Mouse (Mus musculus) lung, postnatal 25 days (tissue): ENCODE measurements around the gene Cyren.

ENCODE experiments used
- DNase-seq: peaks from one replicate; pipeline ENCODE4 v3.0.0; 2022; ENCODE audit warnings: low spot score

Cyren gene

GRCm38 (mm10) chr6:34877509-34878321 lies at the start of gene Cyren:
Gene Cyren (minus strand): TSS chr6:34878060.
- peak; percentile 94 for DNase-seq

GRCm38 (mm10) chr6:34927594-34927993 lies 49.7 kb upstream of the Cyren start:
- no peak for DNase-seq

GRCm38 (mm10) chr6:34927156-34927555 lies 49.3 kb upstream of the Cyren start:
- peak; percentile 76 for DNase-seq

DNA sequence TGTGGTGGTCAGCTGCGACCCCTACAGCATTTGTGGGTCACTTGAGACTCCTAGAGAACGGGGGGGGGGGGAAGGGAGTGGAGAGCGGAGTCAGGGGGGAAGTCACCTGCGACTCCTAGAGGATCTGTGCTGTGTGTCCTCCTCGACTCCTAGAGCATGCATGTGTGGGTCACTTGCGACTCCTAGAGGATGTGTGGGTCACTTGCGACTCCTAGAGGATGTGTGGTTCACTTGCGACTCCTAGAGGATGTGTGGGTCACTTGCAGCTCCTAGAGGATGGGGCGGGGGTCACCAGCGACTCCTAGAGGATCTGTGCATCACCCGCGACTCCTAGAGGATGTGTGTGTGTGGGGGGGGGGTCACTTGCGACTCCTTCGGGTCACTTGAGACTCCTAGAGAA lies 44.1 kb upstream of the Cyren start:
- peak; percentile 72 for DNase-seq

DNA sequence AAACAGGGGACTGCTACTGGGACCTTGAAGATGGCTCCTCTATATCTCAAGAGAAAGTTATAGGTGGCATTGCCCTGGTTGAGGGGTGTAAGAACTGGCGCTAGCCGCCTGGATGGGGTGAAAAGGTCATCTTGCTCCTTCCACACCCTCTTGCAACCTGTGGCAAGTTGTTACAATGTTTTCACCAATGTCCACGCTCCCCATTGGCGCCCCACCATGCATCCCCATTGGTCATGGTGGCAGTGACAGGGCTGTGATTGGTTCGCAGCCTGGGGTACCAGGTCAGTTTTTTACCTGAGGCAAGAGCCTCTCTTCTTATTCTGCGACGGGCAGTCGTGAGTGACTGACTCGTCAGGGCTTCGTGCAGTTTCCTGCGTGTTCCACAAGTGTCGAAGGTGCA lies 42.8 kb upstream of the Cyren start:
- DNase-seq = no peak

GRCm38 (mm10) chr6:34919956-34920355 lies 42.1 kb upstream of the Cyren start, which contains the start of gene Stra8:
Gene Stra8 (plus strand): TSS chr6:34920163.
- no peak for DNase-seq

- DNase-seq = no peak
Observed at GRCm38 (mm10) chr6:34919146-34919545, 41.3 kb upstream of the Cyren start.

- no peak for DNase-seq
Observed at GRCm38 (mm10) chr6:34914462-34914861, 36.6 kb upstream of the Cyren start.

- DNase-seq = no peak
Observed at GRCm38 (mm10) chr6:34913341-34914040, 35.6 kb upstream of the Cyren start.

DNA sequence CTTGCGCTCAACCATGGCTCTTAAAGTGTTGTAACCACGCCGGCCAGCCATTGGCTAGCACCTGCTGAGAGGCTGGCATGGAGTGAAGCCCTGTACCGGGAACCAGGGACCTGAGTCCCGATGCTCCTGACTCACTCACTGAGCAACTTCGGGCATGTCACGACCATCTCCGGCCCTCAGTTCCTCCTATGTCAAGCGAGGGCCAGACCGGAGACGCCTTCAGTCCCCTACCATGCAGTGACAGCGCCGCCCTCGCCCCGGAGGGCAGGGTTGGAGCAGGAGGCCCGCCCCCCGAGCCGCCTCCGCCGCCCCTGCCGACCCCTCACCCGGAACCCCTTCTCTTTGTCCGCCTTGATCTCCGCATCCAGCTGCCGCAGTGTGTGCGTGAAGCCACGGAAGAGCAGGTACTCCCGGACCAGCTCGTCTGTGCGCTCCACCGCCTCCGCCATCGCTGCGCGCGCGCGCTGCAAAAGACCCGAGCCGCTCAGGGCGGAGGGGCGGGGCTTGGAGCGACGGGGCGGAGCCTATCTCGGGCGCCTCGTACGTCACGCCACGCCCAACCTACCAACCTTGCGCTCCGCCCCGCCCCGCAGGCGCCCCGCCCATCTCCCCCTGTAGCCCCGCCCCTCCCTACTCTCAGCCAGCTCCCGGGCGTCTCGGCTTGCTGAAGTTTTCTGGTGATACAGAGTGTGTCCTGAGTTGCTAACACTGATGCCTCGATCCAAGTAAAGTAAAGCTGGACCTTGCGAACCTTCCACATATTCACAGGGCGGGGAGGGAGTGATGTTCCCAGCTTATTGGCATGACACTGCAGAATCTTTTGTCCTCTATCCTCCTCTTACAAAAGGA lies 32.7 kb upstream of the Cyren start, which contains the start of gene Wdr91:
Gene Wdr91, minus strand, starts transcription at position 506 of the 849 bp plus-strand sequence.
- peak; percentile 91 for DNase-seq

GRCm38 (mm10) chr6:34909631-34910345 lies 31.9 kb upstream of the Cyren start:
- DNase-seq = no peak

DNA sequence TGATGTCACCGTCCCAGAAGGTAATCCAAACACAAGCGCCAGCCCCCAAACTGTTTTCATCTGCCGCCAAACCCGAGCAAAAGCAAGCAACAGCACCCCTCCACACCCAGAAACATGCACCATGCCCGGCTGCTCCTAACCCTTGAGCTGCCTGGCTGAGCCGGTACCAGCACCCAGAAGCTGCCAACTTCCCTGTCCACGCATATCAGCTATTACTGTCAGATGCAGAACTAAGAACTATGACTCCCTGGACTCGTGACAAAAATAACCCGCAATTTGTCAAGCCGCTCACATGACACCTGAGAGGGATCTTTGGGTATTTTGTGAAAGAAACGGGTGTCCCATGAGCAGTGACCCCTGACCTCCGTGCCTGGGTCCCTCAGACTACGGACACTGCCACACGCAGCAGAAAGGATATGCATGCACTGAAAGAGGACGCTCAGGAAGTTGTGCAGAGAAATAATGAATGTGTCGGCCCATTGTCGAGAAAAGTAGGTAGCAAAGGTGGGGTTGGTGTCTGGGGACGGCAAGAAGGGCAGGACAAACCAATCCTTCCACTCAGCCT lies 29.9 kb upstream of the Cyren start:
- DNase-seq = peak; percentile 24

DNA sequence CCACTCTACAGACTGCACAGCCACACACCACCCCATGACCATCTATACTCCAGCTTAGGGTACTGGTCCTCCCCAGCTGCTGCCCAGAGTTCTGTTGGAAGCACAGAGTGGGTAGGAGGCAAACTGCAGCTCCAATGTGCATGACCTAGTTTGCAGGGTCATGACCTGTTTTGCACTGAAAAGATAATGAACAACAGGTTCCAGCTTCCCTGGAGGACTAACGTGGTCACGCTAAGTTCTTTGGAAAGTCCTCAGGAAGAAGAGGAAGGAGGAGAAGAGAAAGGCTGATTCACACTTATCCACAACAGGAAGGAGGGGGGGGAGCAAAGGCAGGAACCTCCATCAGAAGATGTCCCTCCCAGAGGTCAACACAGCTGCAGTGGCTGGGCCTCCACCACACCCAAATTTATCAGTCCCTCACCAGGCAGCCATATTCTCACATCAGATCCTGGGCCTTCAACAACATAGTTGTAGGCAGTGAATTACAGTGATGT lies 29.3 kb upstream of the Cyren start:
- DNase-seq = no peak

- no peak for DNase-seq
Observed at GRCm38 (mm10) chr6:34906661-34907060, 28.8 kb upstream of the Cyren start.

- no peak for DNase-seq
Observed at GRCm38 (mm10) chr6:34906125-34906524, 28.3 kb upstream of the Cyren start.

DNA sequence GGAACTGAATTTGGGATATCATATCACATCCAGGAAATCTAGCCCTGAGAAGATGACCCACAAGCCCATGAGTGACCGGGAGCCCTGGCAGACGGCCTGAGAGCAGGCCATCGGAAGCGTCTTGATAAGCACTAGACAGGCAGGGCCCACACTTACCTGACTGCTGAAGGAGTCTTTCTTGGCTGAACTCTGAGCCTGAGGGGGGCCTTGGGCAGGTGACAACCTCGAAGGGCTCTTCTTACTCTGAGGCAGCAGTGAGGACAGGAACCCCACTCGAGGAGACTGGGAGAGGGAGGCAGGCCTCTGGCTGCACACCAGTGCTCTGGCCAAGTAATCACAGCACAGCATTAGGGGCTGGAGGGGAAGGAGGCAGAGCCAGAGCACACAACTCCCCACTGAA lies 26.5 kb upstream of the Cyren start:
- peak; percentile 64 for DNase-seq

DNA sequence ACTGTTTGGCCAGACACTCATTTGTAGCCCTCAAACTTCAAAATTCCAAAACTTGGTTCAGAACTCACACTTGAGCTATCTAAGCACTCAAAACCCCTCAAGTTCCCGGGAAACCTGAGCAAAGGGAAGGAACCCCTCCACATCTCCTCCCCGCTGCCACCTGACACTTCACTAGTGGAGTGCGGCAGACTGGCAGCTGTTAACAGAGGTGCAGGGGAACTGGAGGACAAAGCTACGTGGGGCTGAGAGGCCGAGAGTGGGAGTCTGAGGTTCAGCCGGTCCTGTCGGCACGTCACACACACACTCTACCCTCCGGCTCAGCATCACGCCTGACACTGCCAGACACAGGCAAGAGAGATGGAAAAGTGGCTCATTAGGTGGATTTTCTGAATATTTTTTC lies 26.0 kb upstream of the Cyren start:
- DNase-seq = peak; percentile 37

DNA sequence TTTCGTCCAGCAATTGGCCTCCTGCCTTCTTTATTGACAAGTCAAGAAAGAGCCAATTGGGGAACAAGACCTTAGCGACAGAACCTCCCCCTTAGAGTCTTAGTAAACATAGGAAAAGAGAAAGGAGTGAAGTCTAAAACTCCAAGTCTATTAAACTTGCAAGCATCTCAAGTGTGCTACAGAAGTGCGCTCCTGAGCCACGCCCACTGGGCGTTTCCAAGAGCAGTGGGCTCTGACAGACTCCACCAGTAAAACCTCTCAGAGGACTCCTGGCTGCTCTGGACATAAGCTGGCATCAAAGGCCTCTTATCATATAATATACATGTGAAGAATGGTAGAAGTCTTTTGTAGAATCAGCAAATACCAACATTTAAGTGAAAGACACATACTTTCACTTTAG lies 25.6 kb upstream of the Cyren start:
- DNase-seq = peak; percentile 77

DNA sequence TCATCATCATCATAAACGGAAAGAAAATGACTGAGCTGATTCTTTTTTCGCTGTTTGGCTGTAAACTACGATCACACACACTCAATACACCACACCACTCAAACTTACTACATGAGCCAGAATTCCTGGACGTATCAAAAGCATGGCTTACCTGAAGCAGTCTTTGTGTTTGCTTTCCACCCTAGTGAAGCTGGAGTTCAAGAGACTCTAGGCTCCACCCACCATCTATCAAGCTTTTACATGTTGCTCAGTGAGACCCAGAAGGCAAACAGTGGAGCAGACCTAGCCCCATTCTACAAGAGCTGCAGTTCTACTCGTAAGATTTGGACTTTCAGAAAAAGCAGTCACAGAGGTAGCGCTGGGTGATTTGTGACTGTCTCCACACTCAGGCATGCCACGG lies 24.7 kb upstream of the Cyren start:
- peak; percentile 63 for DNase-seq

- DNase-seq = no peak
Observed at GRCm38 (mm10) chr6:34901911-34902444, 24.1 kb upstream of the Cyren start.

DNA sequence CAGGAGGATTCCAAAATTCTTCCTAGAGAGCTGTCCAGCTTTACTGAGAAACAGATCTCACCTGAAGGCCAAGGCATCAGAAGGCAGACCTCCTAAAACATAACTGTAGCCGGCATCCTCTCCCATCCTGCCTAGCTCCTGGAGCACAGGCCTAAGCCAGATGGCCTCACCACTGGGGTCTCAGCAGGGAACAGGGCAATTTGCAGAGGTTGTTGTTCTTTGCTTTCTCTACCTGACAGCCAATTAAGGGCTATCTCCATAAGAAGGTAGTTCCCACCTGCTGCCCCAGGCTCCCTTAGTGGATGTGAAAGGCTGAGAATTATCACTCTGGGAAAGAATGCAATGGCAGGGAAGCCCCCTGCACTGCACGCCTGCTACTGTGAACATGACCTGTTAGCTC lies 23.1 kb upstream of the Cyren start:
- no peak for DNase-seq
